Mouse (Mus musculus) stomach, postnatal 0 days (tissue): ENCODE data around the gene Gm45618.

Source experiments
- CTCF ChIP-seq: IDR thresholded peaks from 2 replicates; pipeline ENCODE4 v1.5.1; 2016; ENCODE audit warnings: antibody characterized with exemption, low read depth, mild to moderate bottlenecking, moderate library complexity
- EP300 ChIP-seq: optimal IDR thresholded peaks from 2 replicates; pipeline ENCODE3; 2016; ENCODE audit warnings: antibody characterized with exemption

- TF ChIP-seq EP300 (no peak), CTCF (no peak)
Measured at GRCm38 (mm10) chr7:142077138-142077537, 43.4 kb downstream of the Gm45618 start.
